Mouse (Mus musculus) liver, embryonic 14.5 days (tissue): ENCODE measurements around the gene Shc1. TPM values are rescaled to one million over a fixed set of nuclear protein-coding genes. Genes with fewer than 3 reads are reported as not detected.
A peak's percentile ranks its signal among the peaks of the same experiment; 100 is the strongest.

Experiments used
- ATAC-seq: fragments of 200-750 bp; cut with Nextera tagmentation; 2 replicates; pipeline ENCODE4 v1.8.0; 2017; ENCODE audit warnings: moderate number of reproducible peaks, mild to moderate bottlenecking, moderate library complexity; ENCODE audit not compliant: insufficient read depth
- DNase-seq, 3 experiments: peaks; one replicate each; pipeline ENCODE4 v3.0.0-alpha.2; 2012 to 2013; ENCODE audit warnings: low read depth in 3 of 3, low spot score in 3 of 3
- H3K27ac ChIP-seq: fragments of 300-500 bp; sonication (generic); 2 replicates; pipeline ENCODE4 v1.5.1; 2014; ENCODE audit warnings: moderate library complexity, mild to moderate bottlenecking, control low read depth, inconsistent platforms
- H3K27me3 ChIP-seq: fragments of 300-500 bp; sonication (generic); 2 replicates; pipeline ENCODE4 v1.6.1; 2014; ENCODE audit warnings: mild to moderate bottlenecking, low read length, moderate library complexity; ENCODE audit not compliant: control insufficient read depth, insufficient read depth
- H3K36me3 ChIP-seq: fragments of 300-500 bp; sonication (generic); replicated peaks from 2 replicates; pipeline ENCODE4 v1.6.1; 2014; ENCODE audit warnings: low read depth; ENCODE audit not compliant: control insufficient read depth, insufficient read depth
- H3K4me1 ChIP-seq, 2 experiments: fragments of 200-500 bp in 1 of 2; fragments of 300-500 bp in 1 of 2; sonication (generic) in 1 of 2; replicated peaks; 2 replicates each; pipeline ENCODE4 v1.6.1; 2012 to 2014; ENCODE audit warnings: antibody characterized with exemption in 1 of 2, inconsistent platforms in 1 of 2, low read length in 1 of 2; ENCODE audit not compliant: control insufficient read depth in 2 of 2, insufficient read depth in 2 of 2
- H3K4me2 ChIP-seq: fragments of 300-500 bp; sonication (generic); 2 replicates; pipeline ENCODE4 v1.6.1; 2014; ENCODE audit warnings: low read depth, mild to moderate bottlenecking, control low read depth, moderate library complexity
- H3K4me3 ChIP-seq, 2 experiments: fragments of 200-500 bp in 1 of 2; fragments of 300-500 bp in 1 of 2; sonication (generic) in 1 of 2; 2 replicates each; pipeline ENCODE4 v1.5.1; 2012 to 2014; ENCODE audit warnings: low read depth in 2 of 2, low read length in 2 of 2, mild to moderate bottlenecking in 2 of 2, control low read depth in 1 of 2, inconsistent platforms in 1 of 2, moderate library complexity in 1 of 2; ENCODE audit not compliant: insufficient read depth in 1 of 2
- H3K9ac ChIP-seq: fragments of 300-500 bp; sonication (generic); replicated peaks from 2 replicates; pipeline ENCODE4 v1.6.1; 2014; ENCODE audit warnings: mild to moderate bottlenecking, control low read depth, moderate library complexity
- H3K9me3 ChIP-seq: fragments of 300-500 bp; sonication (generic); 2 replicates; pipeline ENCODE4 v1.6.1; 2016; ENCODE audit warnings: low read length, mixed read lengths; ENCODE audit not compliant: control insufficient read depth
- CTCF ChIP-seq: IDR thresholded peaks from 2 replicates; pipeline ENCODE4 v1.5.1; 2016; ENCODE audit warnings: antibody characterized with exemption, low read depth, control low read depth
- EP300 ChIP-seq: IDR thresholded peaks from 2 replicates; pipeline ENCODE4 v1.6.1; 2016; ENCODE audit warnings: antibody characterized with exemption, low read depth
- WGBS: fragments of 180-500 bp; shearing (Covaris S2); extraction: QIAGEN DNeasy Blood & Tissue Kit; methylation state at CpG from one replicate; pipeline ENCODE4 v1.1.7; 2014; ENCODE audit not compliant: insufficient replicate concordance; 5-methylcytosine and 5-hydroxymethylcytosine counted together
- polyA plus RNA-seq, 2 experiments: library from polyadenylated mRNA; depleted of rRNA in 1 of 2; stranded (reverse) in 1 of 2; unstranded in 1 of 2; fragments of >200 nt; fragmentation: Nextera tagmentation in 1 of 2; extraction: Ambion mirVana in 1 of 2; gene quantifications; 2 replicates each; pipeline versions ENCODE4 v1.2.1 to v1.2.3; 2012 to 2014

The Shc1 gene
- polyA plus RNA-seq, 2 experiments: 27.5 to 36.9 TPM

DNA sequence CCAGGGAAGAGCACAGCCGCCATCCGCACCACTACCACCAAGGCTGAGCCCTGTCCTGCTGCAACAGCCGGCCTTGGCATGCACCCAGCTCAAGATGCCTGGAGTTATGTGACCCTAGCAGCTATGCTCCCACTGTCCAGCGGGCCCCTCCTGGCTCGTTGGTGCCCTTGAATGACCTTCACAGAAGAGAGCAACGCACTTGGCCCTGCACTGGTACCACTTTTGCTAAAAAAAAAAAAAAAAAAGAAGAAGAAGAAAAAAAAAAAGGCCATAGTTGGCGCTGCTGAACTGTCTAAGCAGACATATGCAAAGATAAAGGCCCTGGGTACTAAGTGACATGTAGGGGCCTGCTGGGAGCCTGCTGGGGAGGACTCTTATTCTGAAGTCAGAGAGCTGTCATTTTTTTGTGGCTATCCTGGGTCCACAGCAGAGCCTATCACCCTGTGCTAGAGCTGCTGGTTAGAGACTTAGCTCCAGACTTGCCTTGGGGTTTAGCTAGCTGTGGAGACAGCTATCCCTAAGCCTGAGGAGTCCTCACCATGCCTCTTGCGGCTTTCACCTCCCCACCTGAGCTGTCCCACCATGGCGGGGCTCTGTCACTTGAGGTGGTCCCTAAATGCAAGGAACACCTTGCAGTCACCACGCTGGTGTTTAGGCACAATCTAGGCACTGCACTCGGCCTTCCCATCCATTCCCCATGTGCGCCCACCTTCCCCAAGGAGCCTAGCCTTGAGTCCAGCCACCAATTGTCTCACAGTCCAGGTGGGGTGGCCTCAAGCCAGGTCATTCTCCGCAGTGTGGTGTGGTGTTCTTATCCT lies 30.7 kb downstream of the Shc1 start:
- Histone ChIP-seq H3K27ac (peak overlapping the region; percentile 13), H3K4me3 (no peak overlapping the region), H3K27me3 (no peaks in the 10 kb centered on the region), H3K4me2 (peak overlapping the region; percentile 54), H3K36me3 (no peaks in the 10 kb centered on the region), H3K9me3 (no peaks in the 10 kb centered on the region), H3K9ac (0 out of 2 replicates have a peak overlapping the region, but pooled peaks have one; percentile 20), H3K4me1 (peaks cover 2 to 11% of the 10 kb centered on the region in 2 experiments; a peak in 2 of 4 replicates)
- whole genome bisulfite sequencing: 35% methylated on average over 13 of the region's 13 CpGs
- ATAC-seq: peak; percentile 86
- TF ChIP-seq EP300: no peak
- TF ChIP-seq CTCF: no peak
- DNase-seq: peak in 2 of 3 experiments; percentile 41 to 53

DNA sequence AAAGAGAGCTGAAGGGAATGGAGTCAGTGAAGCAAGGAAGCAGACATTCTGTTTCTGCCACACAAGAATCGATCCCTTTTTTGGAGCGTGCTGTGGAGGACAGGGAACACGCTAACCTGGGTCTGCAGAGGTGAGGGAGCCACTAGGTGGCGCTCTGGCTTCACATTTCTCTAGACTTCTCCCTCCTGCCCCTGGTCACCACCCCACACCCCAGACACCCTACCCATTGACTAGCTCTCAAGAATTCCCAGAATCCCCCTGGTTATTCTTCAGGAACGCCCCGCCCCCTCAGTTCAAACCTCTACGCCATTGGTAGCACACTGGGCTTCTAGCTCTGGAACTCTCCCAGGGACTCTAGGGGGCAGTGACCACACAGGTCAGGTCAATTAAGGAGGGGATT lies 31.3 kb downstream of the Shc1 start:
- Histone ChIP-seq H3K27ac (peak overlapping the region; percentile 13), H3K36me3 (no peaks in the 10 kb centered on the region), H3K4me2 (peak overlapping the region; percentile 54), H3K4me1 (peaks cover 2 to 11% of the 10 kb centered on the region in 2 experiments; a peak in 2 of 4 replicates), H3K27me3 (no peaks in the 10 kb centered on the region), H3K9me3 (no peaks in the 10 kb centered on the region), H3K9ac (0 out of 2 replicates have a peak overlapping the region, but pooled peaks have one; percentile 20), H3K4me3 (no peak overlapping the region)
- ATAC-seq: peak; percentile 75
- TF ChIP-seq CTCF: peak; percentile 92
- no peak for TF ChIP-seq EP300
- WGBS: 10% methylated on average over 7 of the region's 7 CpGs
- DNase-seq: peak; percentile 57 to 62 (median 59)

DNA sequence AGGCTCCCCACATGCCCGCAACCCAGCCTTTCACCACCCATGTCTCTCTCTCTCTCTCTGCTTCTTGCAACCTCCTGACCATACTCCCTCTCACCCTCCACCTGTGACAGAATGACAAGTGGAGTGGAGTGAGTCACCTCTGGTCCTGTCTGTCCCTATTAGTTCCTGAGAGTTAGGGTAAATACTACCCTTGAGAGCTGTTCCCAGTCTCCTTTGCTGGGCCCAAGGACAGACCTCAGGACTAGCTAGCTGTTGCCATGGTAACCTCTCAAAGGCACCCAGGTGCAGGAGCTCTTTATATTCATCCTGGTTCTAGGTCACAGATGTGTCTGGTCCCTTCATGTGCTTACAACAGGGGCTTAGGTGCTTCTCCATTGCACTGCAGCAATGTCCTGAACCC lies 33.7 kb downstream of the Shc1 start:
- H3K4me2 ChIP-seq: no peak overlapping the region

DNA sequence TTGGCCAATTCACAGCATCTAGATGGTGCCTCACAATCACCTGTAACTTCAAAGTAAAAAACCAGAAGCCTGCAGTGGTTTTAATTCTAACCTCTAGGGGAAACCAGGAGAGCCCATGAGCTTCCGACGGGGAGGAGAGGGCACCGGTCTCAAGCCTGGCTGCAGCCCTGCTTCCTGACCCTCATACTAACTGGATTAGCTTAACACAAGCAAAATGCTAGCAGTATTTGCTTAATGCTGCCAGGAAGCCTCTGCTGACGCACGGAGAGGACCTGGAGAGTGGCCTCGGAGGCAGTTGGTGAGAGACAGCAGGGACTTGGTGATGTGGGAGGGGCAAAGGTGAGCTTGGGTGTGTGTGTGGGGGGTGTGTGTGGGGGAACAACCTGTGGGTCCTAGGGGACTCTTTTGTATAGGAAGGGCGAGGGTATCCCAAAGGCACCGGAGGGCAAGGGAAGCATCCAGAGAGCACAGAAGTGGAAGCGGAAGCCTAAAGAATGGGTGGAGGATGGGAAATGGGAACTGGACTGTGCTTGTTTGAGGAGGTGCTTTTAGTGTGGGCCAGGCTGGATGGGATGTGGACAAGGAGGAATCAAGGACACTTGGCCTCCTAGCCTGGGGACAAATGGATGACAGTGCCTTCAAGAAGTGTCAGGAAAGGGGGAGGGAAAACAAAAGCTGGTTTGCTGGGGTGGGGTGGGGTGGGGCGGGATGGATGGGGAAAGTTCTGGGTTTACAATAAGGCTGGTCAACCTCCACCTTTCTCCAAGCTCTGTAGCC lies 36.3 kb downstream of the Shc1 start, which contains the start of gene Pmvk:
Gene Pmvk, plus strand, starts transcription at position 141 of the 777 bp plus-strand sequence.
- H3K36me3 ChIP-seq: no peaks in the 10 kb centered on the region
- no peak within 1 kb of the TSS for H3K27ac ChIP-seq
- no peak for ATAC-seq
- no peak within 1 kb of the TSS for H3K4me2 ChIP-seq
- no peaks in the 10 kb centered on the region for H3K9me3 ChIP-seq
- no peak within 1 kb of the TSS for H3K9ac ChIP-seq
- no peak for DNase-seq
- 56% methylated on average over 10 of the region's 10 CpGs for WGBS
- H3K27me3 ChIP-seq: no peaks in the 10 kb centered on the region
- H3K4me1 ChIP-seq: peaks cover 10 to 24% of the 10 kb centered on the region in 2 experiments
- TF ChIP-seq CTCF: no peak
- TF ChIP-seq EP300: no peak
- no peak within 1 kb of the TSS for H3K4me3 ChIP-seq

More for the DNA sequence above, 33.7 kb downstream of the Shc1 start:
- no peaks in the 10 kb centered on the region for H3K9me3 ChIP-seq
- WGBS: 67% methylated on average over 1 of the region's 1 CpGs
- TF ChIP-seq CTCF (no peak), EP300 (no peak)
- H3K27ac ChIP-seq: no peak overlapping the region
- ATAC-seq (no peak), DNase-seq (no peak)
- H3K4me1 ChIP-seq: peaks cover 4 to 12% of the 10 kb centered on the region in 2 experiments
- H3K36me3 ChIP-seq: no peaks in the 10 kb centered on the region
- no peak overlapping the region for H3K4me3 ChIP-seq
- no peaks in the 10 kb centered on the region for H3K27me3 ChIP-seq
- H3K9ac ChIP-seq: no peak overlapping the region
